ENCODE assay signal across 12 mouse cellular contexts in the genomic region with DNA sequence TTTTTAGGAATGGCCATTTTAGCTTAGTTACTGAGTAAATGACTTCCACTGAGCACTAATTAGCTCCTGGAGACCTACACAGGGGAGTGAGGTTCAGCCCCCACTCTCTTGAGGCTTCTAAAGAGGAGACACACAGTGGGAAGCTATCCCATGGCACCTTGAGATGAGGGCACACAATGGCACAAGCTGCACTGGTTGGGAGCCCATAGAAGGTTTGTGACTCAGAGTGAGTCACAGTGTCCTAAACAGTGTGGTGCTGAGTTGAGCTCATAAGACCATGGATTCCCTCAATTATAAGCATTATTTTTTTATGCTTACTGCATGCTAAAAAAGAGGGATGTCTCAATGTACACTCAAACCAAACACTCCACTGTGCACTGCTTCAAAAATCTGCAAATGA.
"Had no signal": no experiment of that assay in that cellular context is flagged by ENCODE, and none has a peak within 500 bp of the region (broad histone marks: within the 10 kb centered on the region; RNA-seq: fewer than 3 reads in every experiment).

No protein-coding gene starts in this region.

- DNase-seq: kidney, postnatal 14 days; lung, embryonic 14.5 days; lung, postnatal 10 days; lung, postnatal 4 days; midbrain, embryonic 14.5 days; thymus, adult 2 months; thymus, postnatal 25 days had no signal

- H3K4me3 ChIP-seq: limb, embryonic 15.5 days; liver, embryonic 12.5 days; midbrain, embryonic 10.5 days; neural tube, embryonic 12.5 days; stomach, embryonic 15.5 days had no signal

- H3K36me3 ChIP-seq: limb, embryonic 15.5 days; liver, embryonic 12.5 days; midbrain, embryonic 10.5 days; neural tube, embryonic 12.5 days; stomach, embryonic 15.5 days had no signal

- H3K27ac ChIP-seq: limb, embryonic 15.5 days; liver, embryonic 12.5 days; midbrain, embryonic 10.5 days; neural tube, embryonic 12.5 days; stomach, embryonic 15.5 days had no signal

- H3K4me1 ChIP-seq: stomach, embryonic 15.5 days had no signal

- H3K9ac ChIP-seq: limb, embryonic 15.5 days; liver, embryonic 12.5 days; lung, embryonic 14.5 days; neural tube, embryonic 12.5 days; stomach, embryonic 15.5 days had no signal

- H3K27me3 ChIP-seq: limb, embryonic 15.5 days; liver, embryonic 12.5 days; neural tube, embryonic 12.5 days; stomach, embryonic 15.5 days had no signal
